Mouse (Mus musculus): ENCODE measurements around the gene Myo1e.

DNA sequence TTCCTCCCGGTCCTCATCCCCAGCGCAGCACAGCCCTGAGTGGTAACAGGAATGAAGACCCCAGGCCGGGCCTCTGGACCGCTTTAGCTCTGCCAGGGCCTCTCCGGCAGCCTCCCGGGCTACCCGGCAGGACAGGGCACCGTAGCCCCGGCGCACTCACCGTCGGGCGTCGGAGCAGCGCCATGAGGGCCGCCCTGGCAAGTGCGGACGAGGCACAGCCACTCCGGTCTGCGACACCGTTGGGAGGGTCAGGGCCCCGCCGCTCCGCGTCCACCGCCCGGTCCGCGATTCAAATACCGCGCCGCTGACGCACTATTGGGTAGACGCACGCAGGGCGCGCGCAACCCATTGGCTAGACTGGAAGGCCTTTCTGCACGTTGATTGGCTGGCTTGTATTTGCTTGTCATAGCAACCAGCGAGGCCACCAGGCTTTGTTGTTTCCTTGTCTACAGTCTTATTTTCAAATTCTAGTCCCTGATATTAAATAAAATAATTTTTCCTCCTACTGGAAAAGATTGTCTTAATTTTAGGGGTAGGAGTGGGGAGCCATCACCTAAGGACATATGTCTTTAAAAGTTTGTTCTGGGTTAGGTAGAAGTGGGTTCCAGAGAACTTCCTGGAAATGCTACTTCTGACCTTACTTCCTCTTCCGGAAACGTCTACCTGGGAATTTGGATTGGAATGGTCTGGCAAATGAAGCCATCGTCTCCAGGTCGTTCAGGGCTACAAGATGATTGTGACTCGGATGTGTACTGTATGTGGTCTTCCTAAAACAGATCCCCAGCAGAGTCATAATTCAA, 214.3 kb downstream of the Myo1e start, which contains the start of gene Ccnb2:
- TF ChIP-seq EP300 (IDR thresholded peaks at IDR 0.05; ENCODE audit: low read depth) (no peak), CTCF (IDR thresholded peaks at IDR 0.05; ENCODE audit: low read depth) (no peak)
